Mouse (Mus musculus) ES-Bruce4 (cell line): ENCODE results near the gene Hcst. TPM values are rescaled to one million over a fixed set of nuclear protein-coding genes. Genes with fewer than 3 reads are reported as not detected.
A peak's percentile ranks its signal among the peaks of the same experiment; 100 is the strongest.

Experiments
- H3K27ac ChIP-seq: 2 replicates; pipeline ENCODE4 v1.5.1; 2012; ENCODE audit warnings: low read length, inconsistent platforms; ENCODE audit not compliant: insufficient read depth
- H3K27me3 ChIP-seq: 2 replicates; pipeline ENCODE4 v1.6.1; 2012; ENCODE audit warnings: mild to moderate bottlenecking, low read length, inconsistent platforms; ENCODE audit not compliant: control insufficient read depth, poor library complexity, insufficient read depth, severe bottlenecking
- H3K36me3 ChIP-seq: 2 replicates; pipeline ENCODE4 v1.6.1; 2012; ENCODE audit warnings: inconsistent platforms, mild to moderate bottlenecking, low read length, moderate library complexity; ENCODE audit not compliant: control insufficient read depth, poor library complexity, insufficient read depth, severe bottlenecking
- H3K4me1 ChIP-seq: one replicate; pipeline ENCODE4 v1.8.1; 2011; ENCODE audit warnings: low read length; ENCODE audit not compliant: control insufficient read depth, insufficient read depth
- H3K4me3 ChIP-seq: 2 replicates; pipeline ENCODE4 v1.5.1; 2011; ENCODE audit warnings: low read depth, mild to moderate bottlenecking, low read length
- H3K9ac ChIP-seq: 2 replicates; pipeline ENCODE4 v1.6.1; 2012; ENCODE audit warnings: low read depth, mild to moderate bottlenecking, inconsistent platforms; ENCODE audit not compliant: poor library complexity, severe bottlenecking
- H3K9me3 ChIP-seq: replicated peaks from 2 replicates; pipeline ENCODE4 v1.6.1; 2012; ENCODE audit warnings: mild to moderate bottlenecking, low read length, inconsistent platforms; ENCODE audit not compliant: control insufficient read depth, poor library complexity, insufficient read depth, severe bottlenecking
- CTCF ChIP-seq: IDR thresholded peaks from one replicate; pipeline ENCODE4 v1.8.1; 2011; ENCODE audit warnings: low read depth, low read length
- EP300 ChIP-seq: IDR thresholded peaks from 2 replicates; pipeline ENCODE4 v1.6.1; 2011; ENCODE audit warnings: low read depth, low read length; ENCODE audit not compliant: insufficient read depth
- POLR2A ChIP-seq: IDR thresholded peaks from one replicate; pipeline ENCODE4 v1.8.1; 2011; ENCODE audit warnings: low read length; ENCODE audit not compliant: insufficient read depth
- polyA plus RNA-seq: library from polyadenylated mRNA; stranded (reverse); fragments of >200 nt; gene quantifications from 2 replicates; pipeline ENCODE4 v1.2.4, GENCODE M21; 2011; ENCODE audit warnings: low read depth; ENCODE audit not compliant: missing spikeins, insufficient read depth, insufficient read length

The Hcst gene
- polyA plus RNA-seq, 1 experiment, result not detected

GRCm38 (mm10) chr7:30429327-30429726 lies 9.7 kb upstream of the Hcst start:
- TF ChIP-seq EP300 (no peak), CTCF (no peak), POLR2A (no peak)
- H3K36me3 ChIP-seq, result peaks cover 31% of the 10 kb centered on the region
- no peak overlapping the region for H3K27ac ChIP-seq
- H3K27me3 ChIP-seq, result no peaks in the 10 kb centered on the region
- H3K9ac ChIP-seq, result no peak overlapping the region
- H3K4me3 ChIP-seq, result no peak overlapping the region
- no peaks in the 10 kb centered on the region for H3K9me3 ChIP-seq
- H3K4me1 ChIP-seq, result peaks cover 2% of the 10 kb centered on the region

- Histone ChIP-seq H3K4me3 (peak overlapping the region; percentile 71), H3K36me3 (peaks cover 30% of the 10 kb centered on the region), H3K27ac (0 out of 2 replicates have a peak overlapping the region, but pooled peaks have one; percentile 30), H3K9ac (peak overlapping the region; percentile 82), H3K27me3 (no peaks in the 10 kb centered on the region), H3K4me1 (no peaks in the 10 kb centered on the region), H3K9me3 (no peaks in the 10 kb centered on the region)
- TF ChIP-seq POLR2A, result no peak
- TF ChIP-seq CTCF, result no peak
- TF ChIP-seq EP300, result no peak
These were observed 3.5 kb upstream of the Hcst start for GRCm38 (mm10) chr7:30423071-30423641.

GRCm38 (mm10) chr7:30422560-30422959 lies 2.9 kb upstream of the Hcst start:
- H3K36me3 ChIP-seq, result peaks cover 24% of the 10 kb centered on the region
- TF ChIP-seq CTCF (no peak), EP300 (no peak), POLR2A (no peak)
- H3K27me3 ChIP-seq, result no peaks in the 10 kb centered on the region
- H3K9ac ChIP-seq, result peak overlapping the region; percentile 82
- no peaks in the 10 kb centered on the region for H3K9me3 ChIP-seq
- H3K4me3 ChIP-seq, result peak overlapping the region; percentile 71
- H3K4me1 ChIP-seq, result no peaks in the 10 kb centered on the region
- H3K27ac ChIP-seq, result peak overlapping the region; percentile 30; the same call in 1 of the 2 replicates

- H3K4me3 ChIP-seq, result peak overlapping the region; percentile 71
- H3K9ac ChIP-seq, result peak overlapping the region; percentile 82
- peaks cover 19% of the 10 kb centered on the region for H3K36me3 ChIP-seq
- H3K4me1 ChIP-seq, result no peaks in the 10 kb centered on the region
- no peaks in the 10 kb centered on the region for H3K27me3 ChIP-seq
- no peak for TF ChIP-seq POLR2A
- no peak for TF ChIP-seq CTCF
- TF ChIP-seq EP300, result no peak
- H3K9me3 ChIP-seq, result no peaks in the 10 kb centered on the region
- 0 out of 2 replicates have a peak overlapping the region, but pooled peaks have one; percentile 12 for H3K27ac ChIP-seq
These were observed 2.3 kb upstream of the Hcst start for GRCm38 (mm10) chr7:30421890-30422435.

- Histone ChIP-seq H3K27ac (peak within 1 kb of the TSS; percentile 30; the same call in 1 of the 2 replicates), H3K27me3 (no peaks in the 10 kb centered on the region), H3K9ac (peak within 1 kb of the TSS; percentile 82), H3K4me1 (no peaks in the 10 kb centered on the region), H3K36me3 (peaks cover 18% of the 10 kb centered on the region), H3K9me3 (no peaks in the 10 kb centered on the region), H3K4me3 (peak within 1 kb of the TSS; percentile 71)
- TF ChIP-seq EP300 (no peak), CTCF (no peak), POLR2A (peak; percentile 55)
These were observed 1.7 kb upstream of the Hcst start, which contains the start of gene Nfkbid for GRCm38 (mm10) chr7:30421175-30421889. Nfkbid (plus strand) TSS chr7:30421732.

GRCm38 (mm10) chr7:30420673-30421072 lies 1.0 kb upstream of the Hcst start:
- Histone ChIP-seq H3K9me3 (no peaks in the 10 kb centered on the region), H3K4me1 (no peaks in the 10 kb centered on the region), H3K36me3 (peaks cover 13% of the 10 kb centered on the region), H3K27me3 (no peaks in the 10 kb centered on the region), H3K9ac (no peak overlapping the region), H3K27ac (no peak overlapping the region), H3K4me3 (no peak overlapping the region)
- no peak for TF ChIP-seq CTCF
